Mouse (Mus musculus) CD8-positive naive resting alpha-beta T cell, adult 57 days (primary cell): Measurements from ENCODE around the gene Olfr1330. TPM values are rescaled to one million over a fixed set of nuclear protein-coding genes. Genes with fewer than 3 reads are reported as not detected.

ENCODE experiments used
- total RNA-seq: library from RNA; stranded (reverse); gene quantifications from one replicate; pipeline ENCODE4 v1.2.4, GENCODE M21; 2023

Gene Olfr1330
- total RNA-seq = not detected

DNA sequence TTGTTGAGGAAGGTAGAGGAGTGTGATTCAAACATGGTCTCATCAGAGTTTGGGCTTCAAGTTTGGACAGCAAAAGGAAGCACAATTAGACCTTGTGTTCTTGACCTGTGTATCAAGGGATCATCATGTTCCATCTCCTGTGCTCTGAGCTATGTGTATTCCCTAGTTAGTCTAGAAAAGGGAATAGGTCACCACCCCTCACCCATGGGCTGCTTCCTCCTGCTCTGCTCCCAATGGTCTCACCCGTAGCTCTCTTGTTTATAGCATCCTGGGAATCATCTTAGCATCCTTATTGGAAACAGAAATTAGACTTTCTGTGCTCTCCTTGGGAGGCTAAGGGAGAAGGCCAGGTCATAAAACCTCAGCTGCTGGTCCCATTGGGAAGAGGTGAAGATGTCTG, at the start of gene Olfr1330:
Olfr1330 (plus strand) TSS at position 301 of the 400 bp plus-strand sequence.

DNA sequence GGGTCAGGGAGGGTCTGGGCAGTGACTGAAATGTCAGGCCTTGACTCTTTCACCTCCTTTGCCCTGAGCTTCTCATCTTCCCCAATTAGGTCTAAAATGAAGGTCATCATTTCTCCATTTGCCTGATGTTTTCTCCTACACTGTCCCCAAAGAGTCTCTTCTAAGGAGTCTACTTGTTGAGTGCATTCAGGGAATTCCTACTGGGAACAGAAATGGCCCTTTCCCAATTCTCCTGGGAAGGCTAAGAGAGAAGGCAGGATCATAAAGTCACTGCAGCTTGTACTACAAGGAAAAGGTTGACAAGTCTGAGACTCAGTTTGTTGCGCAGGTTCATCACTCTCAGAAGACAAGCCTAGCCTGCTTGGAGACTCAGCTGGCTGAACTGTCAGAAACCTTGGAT, 24.0 kb upstream of the Olfr1330 start, which contains the start of gene Olfr1331:
Olfr1331 (plus strand) TSS at position 301 of the 400 bp plus-strand sequence.

DNA sequence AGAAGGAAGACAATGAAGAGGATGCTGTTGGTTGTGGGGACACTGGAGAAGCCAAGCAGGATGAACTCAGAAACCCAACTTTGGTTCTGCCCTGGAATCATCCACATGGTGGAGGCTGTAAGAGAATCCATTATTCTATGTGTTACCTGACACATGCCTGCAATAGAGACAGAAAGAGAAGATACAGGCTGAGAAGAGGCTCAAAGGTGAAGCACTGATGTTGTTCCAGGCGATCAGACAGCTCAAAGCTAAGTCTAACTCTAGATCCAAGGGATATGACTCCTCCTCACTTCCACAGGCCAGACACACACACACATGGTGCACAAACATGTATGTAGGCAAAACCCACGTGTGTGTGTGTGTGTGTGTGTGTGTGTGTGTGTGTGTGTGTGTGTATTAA, 29.0 kb downstream of the Olfr1330 start, which contains the start of gene Olfr1329:
Olfr1329 (minus strand) TSS at position 101 of the 400 bp plus-strand sequence.

DNA sequence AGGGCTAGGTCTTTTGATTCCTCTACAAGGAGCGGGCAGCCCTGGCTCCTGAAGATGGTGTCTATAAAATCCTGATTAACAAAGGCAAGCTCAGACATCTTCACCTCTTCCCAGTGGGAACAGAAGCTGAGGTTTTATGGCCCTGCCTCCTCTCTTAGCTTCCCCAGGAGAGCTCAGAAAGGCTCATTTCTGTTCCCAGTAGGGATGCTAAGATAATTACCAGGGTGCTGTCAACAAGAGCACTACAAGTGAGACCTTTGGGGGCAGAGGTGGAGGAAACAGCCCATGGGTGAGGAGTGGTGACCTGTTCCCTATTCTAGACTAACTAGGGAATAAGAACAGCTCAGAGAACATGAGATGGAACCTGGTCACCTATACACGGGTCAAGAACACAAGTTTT, 50.1 kb downstream of the Olfr1330 start, which contains the start of gene Olfr1328:
Olfr1328 (minus strand) TSS at position 101 of the 400 bp plus-strand sequence.

Other genes starting within 250 kb of the Olfr1330 start
- gene Olfr62, start 229.6 kb upstream of the Olfr1330 start, total RNA-seq = not detected
- not detected for gene Olfr1342, start 195.8 kb upstream of the Olfr1330 start, total RNA-seq
- gene Olfr1341, start 185.1 kb upstream of the Olfr1330 start, total RNA-seq = not detected
- gene Olfr1340, start 168.5 kb upstream of the Olfr1330 start, total RNA-seq = not detected
- not detected for gene Olfr1339, start 156.4 kb upstream of the Olfr1330 start, total RNA-seq
- gene Olfr1338, start 129.9 kb upstream of the Olfr1330 start, total RNA-seq = not detected
- gene Olfr1337, start 106.0 kb upstream of the Olfr1330 start, total RNA-seq = not detected
- gene Olfr1335, start 78.7 kb upstream of the Olfr1330 start, total RNA-seq = not detected
- gene Olfr1333, start 52.3 kb upstream of the Olfr1330 start, total RNA-seq = not detected
- not detected for gene Olfr1331, start 23.9 kb upstream of the Olfr1330 start, total RNA-seq
- gene Olfr1329, start 28.9 kb downstream of the Olfr1330 start, total RNA-seq = not detected
- gene Olfr1328, start 50.0 kb downstream of the Olfr1330 start, total RNA-seq = not detected
- not detected for gene Lao1, start 73.0 kb downstream of the Olfr1330 start, total RNA-seq
- gene Slc2a1, start 220.1 kb downstream of the Olfr1330 start, total RNA-seq = 37.1 TPM